9 mouse cellular contexts compared by ENCODE assay signal in the genomic region with DNA sequence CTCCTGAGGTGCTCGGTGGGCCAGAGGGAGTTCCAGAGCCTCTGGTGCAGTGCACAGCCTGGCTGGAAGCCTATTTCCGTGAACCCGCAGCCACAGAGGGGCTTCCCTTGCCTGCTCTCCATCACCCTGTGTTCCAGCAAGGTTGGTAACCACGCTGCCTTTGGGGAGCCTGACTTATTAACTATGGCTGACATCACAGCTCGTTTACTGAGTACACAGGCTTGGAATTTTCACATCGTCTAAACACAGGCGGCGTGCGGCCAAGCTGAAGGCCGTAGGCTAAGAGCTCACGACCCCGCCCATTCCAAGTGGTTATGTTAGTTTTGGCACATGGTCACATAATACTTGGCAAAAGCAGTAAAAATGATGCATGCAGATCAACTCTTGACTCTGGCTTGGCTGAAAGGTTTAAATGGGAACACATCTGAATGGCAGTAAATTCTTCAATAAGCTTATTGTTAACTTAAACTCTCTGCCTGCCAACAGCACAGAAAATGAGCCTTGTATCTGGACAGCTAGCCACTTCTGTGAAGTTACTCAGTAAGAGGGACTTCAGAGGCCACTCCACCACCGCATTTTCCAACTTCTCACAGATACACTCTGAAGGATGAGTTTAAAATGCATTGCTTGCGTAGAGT.
DNase-seq lines count a peak whose midpoint lies in the region; ATAC-seq and TF ChIP-seq lines count a peak whose summit lies in the region.
"Had no signal": no experiment of that assay in that cellular context is flagged by ENCODE, and none has a peak within 500 bp of the region (broad histone marks: within the 10 kb centered on the region; RNA-seq: fewer than 3 reads in every experiment).

No protein-coding gene starts in this region.

- WGBS in midbrain, embryonic 14.5 days, result 50% methylated on average over 14 of the region's 14 CpGs
- WGBS in midbrain, embryonic 10.5 days, result 73% methylated on average over 14 of the region's 14 CpGs
- WGBS in intestine, postnatal 0 days, result 21% methylated on average over 14 of the region's 14 CpGs
- WGBS in lung, embryonic 16.5 days, result 7% methylated on average over 14 of the region's 14 CpGs

- no peak for ATAC-seq in midbrain, embryonic 14.5 days (ENCODE audit: low FRiP score, low TSS enrichment)
- ATAC-seq in intestine, postnatal 0 days, result peak; percentile 36; the same call in 1 of the 2 replicates
- peak; percentile 94 for ATAC-seq in lung, embryonic 16.5 days (ENCODE audit: low read depth)

- H3K27ac ChIP-seq in midbrain, embryonic 14.5 days (replicated peaks; ENCODE audit: low read depth, low read length), result 0 out of 2 replicates have a peak overlapping the region, but pooled peaks have one; percentile 45
- H3K27ac ChIP-seq in midbrain, embryonic 10.5 days (replicated peaks), result no peak overlapping the region
- H3K27ac ChIP-seq in intestine, postnatal 0 days (ENCODE audit: low read depth, low read length), result no peak overlapping the region
- peak overlapping the region; percentile 67; the same call in 1 of the 2 replicates for H3K27ac ChIP-seq in lung, embryonic 16.5 days (ENCODE audit: low read length)
- no peak overlapping the region for H3K27ac ChIP-seq in layer of hippocampus, adult 2 months
- H3K27ac ChIP-seq: liver, embryonic 13.5 days had no signal

- H3K4me1 ChIP-seq in midbrain, embryonic 14.5 days (ENCODE audit: control insufficient read depth, insufficient read depth, low read length), result peaks cover 10% of the 10 kb centered on the region
- H3K4me1 ChIP-seq in midbrain, embryonic 10.5 days, result peaks cover 15% of the 10 kb centered on the region
- no peaks in the 10 kb centered on the region for H3K4me1 ChIP-seq in intestine, postnatal 0 days (replicated peaks; ENCODE audit: control insufficient read depth, insufficient read depth, low read length)
- H3K4me1 ChIP-seq in lung, embryonic 16.5 days (replicated peaks; ENCODE audit: control insufficient read depth, insufficient read depth, low read length), result peaks cover 18% of the 10 kb centered on the region
- H3K4me1 ChIP-seq: liver, embryonic 13.5 days had no signal

- no peak overlapping the region for H3K4me3 ChIP-seq in midbrain, embryonic 14.5 days (replicated peaks; ENCODE audit: low read depth, low read length)
- H3K4me3 ChIP-seq in midbrain, embryonic 10.5 days, result no peak overlapping the region
- H3K4me3 ChIP-seq in intestine, postnatal 0 days (ENCODE audit: low read depth, low read length), result no peak overlapping the region
- H3K4me3 ChIP-seq in lung, embryonic 16.5 days (ENCODE audit: low read length), result no peak overlapping the region
- no peak overlapping the region for H3K4me3 ChIP-seq in layer of hippocampus, adult 2 months
- H3K4me3 ChIP-seq: liver, embryonic 13.5 days had no signal

- H3K9ac ChIP-seq in midbrain, embryonic 14.5 days (replicated peaks; ENCODE audit: low read length), result no peak overlapping the region
- H3K9ac ChIP-seq in intestine, postnatal 0 days (ENCODE audit: low read depth, low read length), result no peak overlapping the region
- H3K9ac ChIP-seq in lung, embryonic 16.5 days (ENCODE audit: low read length), result no peak overlapping the region
- H3K9ac ChIP-seq: liver, embryonic 13.5 days had no signal

- no peaks in the 10 kb centered on the region for H3K9me3 ChIP-seq in midbrain, embryonic 14.5 days (ENCODE audit: control insufficient read depth, low read length)
- no peaks in the 10 kb centered on the region for H3K9me3 ChIP-seq in midbrain, embryonic 10.5 days (replicated peaks)
- no peaks in the 10 kb centered on the region for H3K9me3 ChIP-seq in intestine, postnatal 0 days (ENCODE audit: control insufficient read depth)
- no peaks in the 10 kb centered on the region for H3K9me3 ChIP-seq in lung, embryonic 16.5 days (ENCODE audit: control insufficient read depth, low read length)
- H3K9me3 ChIP-seq: liver, embryonic 13.5 days had no signal

- H3K27me3 ChIP-seq in midbrain, embryonic 14.5 days (ENCODE audit: control insufficient read depth, insufficient read depth, low read length), result no peaks in the 10 kb centered on the region
- no peaks in the 10 kb centered on the region for H3K27me3 ChIP-seq in midbrain, embryonic 10.5 days (ENCODE audit: low read depth, poor library complexity, severe bottlenecking)
- no peaks in the 10 kb centered on the region for H3K27me3 ChIP-seq in intestine, postnatal 0 days (replicated peaks; ENCODE audit: control insufficient read depth, insufficient read depth, low read length)
- peaks cover 5% of the 10 kb centered on the region; the same call in 1 of the 2 replicates for H3K27me3 ChIP-seq in lung, embryonic 16.5 days (ENCODE audit: control insufficient read depth, insufficient read depth, low read depth, low read length)
- H3K27me3 ChIP-seq: liver, embryonic 13.5 days had no signal

- DNase-seq in midbrain, embryonic 14.5 days, result peak; percentile 59
- no peak for DNase-seq in midbrain, embryonic 10.5 days (ENCODE audit: low spot score)
- peak; percentile 72 for DNase-seq in gastrocnemius, postnatal 25 days
- DNase-seq in urinary bladder, adult 2 months (ENCODE audit: low spot score), result peak; percentile 35
- DNase-seq in frontal cortex, postnatal 10 days (ENCODE audit: low spot score in 2 of 2), result no peak
- no peak for DNase-seq in layer of hippocampus, adult 2 months (ENCODE audit: low spot score in 2 of 2)
- DNase-seq: liver, embryonic 13.5 days had no signal

- no peak overlapping the region for H3K4me2 ChIP-seq in midbrain, embryonic 14.5 days (ENCODE audit: low read length)
- H3K4me2 ChIP-seq in intestine, postnatal 0 days (replicated peaks; ENCODE audit: low read depth), result no peak overlapping the region
- H3K4me2 ChIP-seq in lung, embryonic 16.5 days (ENCODE audit: low read depth, low read length), result no peak overlapping the region; the same call in 1 of the 2 replicates
- H3K4me2 ChIP-seq: liver, embryonic 13.5 days had no signal

- TF ChIP-seq CTCF in intestine, postnatal 0 days (IDR thresholded peaks at IDR 0.05; ENCODE audit: low read depth), result no peak
- TF ChIP-seq CTCF in layer of hippocampus, adult 2 months (conservative IDR thresholded peaks at IDR 0.05), result no peak

- H3K36me3 ChIP-seq in midbrain, embryonic 14.5 days (ENCODE audit: control insufficient read depth, insufficient read depth, low read length), result no peaks in the 10 kb centered on the region
- H3K36me3 ChIP-seq in midbrain, embryonic 10.5 days, result no peaks in the 10 kb centered on the region
- H3K36me3 ChIP-seq in intestine, postnatal 0 days (ENCODE audit: control insufficient read depth, insufficient read depth), result no peaks in the 10 kb centered on the region
- no peaks in the 10 kb centered on the region for H3K36me3 ChIP-seq in lung, embryonic 16.5 days (ENCODE audit: control insufficient read depth, insufficient read depth, low read length)
- H3K36me3 ChIP-seq: liver, embryonic 13.5 days had no signal

Comparison
In these comparisons a context has a peak if more than half of its experiments do, and no peak if none do; other contexts are left out.
1. DNase-seq: peak in midbrain, embryonic 14.5 days (single experiment), gastrocnemius, postnatal 25 days (single experiment) and urinary bladder, adult 2 months (single experiment); none in midbrain, embryonic 10.5 days (single experiment), frontal cortex, postnatal 10 days (0 of 2) and layer of hippocampus, adult 2 months (0 of 2).
2. H3K27ac ChIP-seq: peak in midbrain, embryonic 14.5 days (single experiment) and lung, embryonic 16.5 days (single experiment); none in midbrain, embryonic 10.5 days (single experiment), intestine, postnatal 0 days (single experiment) and layer of hippocampus, adult 2 months (single experiment).